Mouse (Mus musculus): ENCODE measurements around the gene Thsd4. TPM values are rescaled to one million over a fixed set of nuclear protein-coding genes. Genes with fewer than 3 reads are reported as not detected.

The Thsd4 gene
- polyA plus RNA-seq, 1 experiment from 2014 or later: 1.8 TPM

DNA sequence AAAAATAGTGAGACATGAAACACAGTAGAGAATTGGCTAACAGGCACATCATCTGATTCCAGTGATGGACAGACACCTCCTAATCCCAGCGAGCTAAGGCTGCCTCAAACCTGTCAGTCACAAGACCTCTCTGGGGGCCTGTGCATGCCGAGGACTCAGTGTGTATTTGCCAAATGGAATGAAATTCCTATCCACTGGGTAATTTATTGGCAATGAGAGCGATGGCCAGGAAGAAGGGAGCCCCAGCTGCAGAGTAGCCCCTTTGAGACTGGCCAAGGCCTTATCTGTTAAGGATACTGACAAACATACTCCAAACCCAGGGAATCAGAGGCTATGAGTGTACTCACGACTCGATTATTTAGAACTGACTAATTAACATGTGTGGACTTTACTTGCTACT, 394.9 kb downstream of the Thsd4 start:
- DNase-seq (ENCODE audit: low read depth, low spot score): no peak
- POLR2A ChIA-PET: no interaction called here
- ATAC-seq: no peak
- in situ Hi-C loops (cut with MboI; ENCODE audit: low pct_unique_long_range_greater_than_20kb): no loop called here
- CTCF ChIA-PET: no interaction called here
- H3K27me3 ChIP-seq: no peaks in the 10 kb centered on the region
- TF ChIP-seq CTCF (IDR thresholded peaks at IDR 0.05): no peak

DNA sequence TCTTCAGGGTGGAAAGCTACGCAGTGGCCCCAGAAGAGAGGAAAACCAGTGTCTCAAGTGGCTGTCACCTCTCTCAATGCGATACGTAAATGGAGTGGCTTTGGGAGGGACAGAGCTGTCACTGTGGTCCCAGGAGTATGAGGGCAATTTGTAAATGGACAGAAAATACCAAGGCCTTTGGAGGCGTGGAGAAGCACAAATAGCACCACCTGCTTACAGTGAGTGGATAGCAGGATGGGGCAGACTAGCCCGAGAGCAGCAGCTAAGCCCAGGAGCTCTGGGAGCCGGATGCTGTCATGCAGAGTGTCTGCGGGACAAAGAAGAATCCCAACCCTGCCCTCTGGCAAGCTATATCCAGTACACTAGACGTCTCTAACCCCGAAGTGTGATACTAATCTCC, 397.7 kb downstream of the Thsd4 start:
- in situ Hi-C loops (cut with MboI; ENCODE audit: low pct_unique_long_range_greater_than_20kb): no loop called here
- TF ChIP-seq CTCF (IDR thresholded peaks at IDR 0.05): no peak
- ChIA-PET CTCF (no interaction called here), POLR2A (no interaction called here)
- no peak for DNase-seq (ENCODE audit: low read depth, low spot score)
- no peak for ATAC-seq
- H3K27me3 ChIP-seq: no peaks in the 10 kb centered on the region

DNA sequence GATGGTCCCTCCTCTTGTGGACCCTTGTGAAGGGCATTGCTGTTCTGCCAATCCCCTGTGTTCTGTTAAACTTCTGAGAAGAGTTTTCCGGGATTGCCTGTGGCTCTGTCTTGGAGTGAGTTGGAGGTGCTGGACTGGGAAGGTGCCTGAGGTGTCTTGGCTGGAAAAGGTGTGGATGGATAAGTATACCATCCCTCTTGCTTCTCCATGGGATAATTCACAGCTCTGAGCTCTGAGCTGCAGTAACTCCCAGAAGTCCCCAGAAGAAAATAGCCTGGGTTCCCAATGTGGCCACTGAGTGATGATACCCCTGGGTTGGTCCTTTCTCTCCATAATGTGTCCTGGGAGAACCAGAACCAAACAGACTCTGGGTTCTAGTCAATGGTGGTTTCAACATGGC, 398.8 kb downstream of the Thsd4 start:
- in situ Hi-C loops (cut with MboI; ENCODE audit: low pct_unique_long_range_greater_than_20kb): no loop called here
- DNase-seq (ENCODE audit: low read depth, low spot score) (no peak), ATAC-seq (no peak)
- CTCF ChIA-PET: no interaction called here
- H3K27me3 ChIP-seq: no peaks in the 10 kb centered on the region
- POLR2A ChIA-PET: no interaction called here
- no peak for TF ChIP-seq CTCF (IDR thresholded peaks at IDR 0.05)

DNA sequence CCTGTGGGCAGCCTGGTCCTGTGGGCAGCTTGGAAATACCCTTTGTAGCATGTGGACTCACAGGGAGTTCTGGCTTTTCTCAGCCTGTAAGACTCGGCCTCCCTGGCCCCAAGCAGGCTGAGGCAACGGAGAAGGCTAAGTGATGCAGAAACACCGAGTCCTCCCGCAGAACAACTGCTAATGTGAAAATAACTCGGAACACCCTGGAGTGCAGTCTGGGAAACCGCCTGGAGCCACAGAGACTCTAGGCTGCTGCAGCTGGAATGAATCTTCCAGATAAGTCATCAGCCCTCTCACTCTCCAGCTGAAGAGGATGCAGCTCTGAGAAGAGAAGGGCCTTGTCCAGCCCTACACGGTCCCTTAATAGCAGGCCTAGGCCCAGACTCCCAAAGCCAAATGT, 402.0 kb downstream of the Thsd4 start:
- ATAC-seq (peak; percentile 35), DNase-seq (ENCODE audit: low read depth, low spot score) (peak; percentile 25)
- POLR2A ChIA-PET: interaction anchor here (1.0 kb wide), 1 partner anchor 42 kb away, joined by 3 read pairs; no protein-coding TSS in a partner anchor
- in situ Hi-C loops (cut with MboI; ENCODE audit: low pct_unique_long_range_greater_than_20kb): no loop called here
- CTCF ChIA-PET: no interaction called here
- no peaks in the 10 kb centered on the region for H3K27me3 ChIP-seq
- no peak for TF ChIP-seq CTCF (IDR thresholded peaks at IDR 0.05)

DNA sequence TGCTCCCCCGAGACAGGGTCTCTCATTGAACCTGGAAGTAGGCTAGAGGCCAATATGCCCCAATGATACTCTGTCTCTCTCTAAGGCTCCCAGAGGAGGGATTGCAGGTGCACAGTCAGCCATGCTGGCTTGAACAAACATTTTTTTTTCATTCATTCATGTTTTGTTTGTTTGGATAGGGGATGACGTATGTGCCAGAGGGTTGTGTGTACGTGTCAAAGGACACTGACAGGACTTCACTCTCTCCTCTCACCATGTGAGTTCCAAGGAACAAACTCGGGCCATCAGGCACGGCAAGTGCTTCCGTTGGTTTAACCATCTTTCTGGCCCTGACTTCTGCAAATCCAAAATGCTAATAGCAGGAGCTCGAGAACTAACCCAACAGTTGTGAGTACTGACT, 404.0 kb downstream of the Thsd4 start:
- H3K27me3 ChIP-seq: peaks cover 3% of the 10 kb centered on the region
- ATAC-seq (no peak), DNase-seq (ENCODE audit: low read depth, low spot score) (no peak)
- in situ Hi-C loops (cut with MboI; ENCODE audit: low pct_unique_long_range_greater_than_20kb): no loop called here
- ChIA-PET CTCF (interaction anchor here (0.8 kb wide), 1 partner anchor 17 kb away, joined by 3 read pairs; no protein-coding TSS in a partner anchor), POLR2A (no interaction called here)
- no peak for TF ChIP-seq CTCF (IDR thresholded peaks at IDR 0.05)

DNA sequence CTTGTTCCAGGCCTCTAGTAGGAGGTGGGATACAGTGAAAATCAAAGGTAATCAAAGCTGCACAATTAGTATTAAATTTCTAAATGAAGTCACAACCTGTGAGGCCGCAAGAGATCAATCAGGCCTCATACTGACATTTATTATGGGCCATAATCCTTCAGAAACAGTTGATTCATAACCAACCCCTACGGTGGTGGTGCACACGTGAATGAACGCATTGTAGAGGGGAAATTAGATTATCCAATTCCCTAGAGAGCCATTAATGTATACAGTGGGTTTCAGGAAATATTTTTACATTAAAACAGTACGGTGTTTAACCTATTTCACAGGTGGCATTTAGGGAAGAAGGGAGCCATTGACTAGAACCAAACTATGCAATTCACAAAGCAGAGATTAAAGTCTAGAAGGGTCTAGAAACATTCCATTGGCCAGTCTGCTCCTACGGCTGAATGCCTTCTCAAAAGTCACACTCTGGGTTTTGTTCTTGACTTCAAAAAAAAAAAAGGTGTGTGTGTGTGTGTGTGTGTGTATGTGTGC, 406.1 kb downstream of the Thsd4 start:
- in situ Hi-C loops (cut with MboI; ENCODE audit: low pct_unique_long_range_greater_than_20kb): no loop called here
- CTCF ChIA-PET: no interaction called here
- no peak for ATAC-seq
- H3K27me3 ChIP-seq: peaks cover 3% of the 10 kb centered on the region
- TF ChIP-seq CTCF (IDR thresholded peaks at IDR 0.05): no peak
- no peak for DNase-seq (ENCODE audit: low read depth, low spot score)
- POLR2A ChIA-PET: interaction anchor here (0.7 kb wide), 1 partner anchor 10 kb away, joined by 3 read pairs; no protein-coding TSS in a partner anchor

DNA sequence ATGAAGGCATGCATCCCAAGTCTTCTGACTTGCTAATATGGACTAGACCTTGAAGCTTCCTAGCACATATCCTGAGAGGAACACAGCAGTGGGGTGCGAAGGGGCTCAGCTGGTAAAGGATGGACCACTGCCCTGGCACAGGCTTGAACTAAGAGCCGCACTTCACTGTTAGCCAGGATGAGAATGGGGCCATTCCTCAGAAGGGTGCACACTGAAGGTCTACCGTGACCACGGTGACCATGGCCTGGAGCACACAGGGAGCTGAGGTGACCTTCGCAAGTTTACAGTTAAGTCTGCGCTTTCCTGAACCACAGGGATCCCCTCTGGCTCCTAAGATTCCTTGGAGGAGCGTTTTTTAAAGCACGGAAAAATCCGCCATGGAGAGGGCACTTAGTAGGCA, 406.5 kb downstream of the Thsd4 start:
- peaks cover 3% of the 10 kb centered on the region for H3K27me3 ChIP-seq
- DNase-seq (ENCODE audit: low read depth, low spot score) (no peak), ATAC-seq (no peak)
- in situ Hi-C loops (cut with MboI; ENCODE audit: low pct_unique_long_range_greater_than_20kb): no loop called here
- ChIA-PET CTCF (no interaction called here), POLR2A (interaction anchor here (0.7 kb wide), 1 partner anchor 9 kb away, joined by 3 read pairs; no protein-coding TSS in a partner anchor)
- no peak for TF ChIP-seq CTCF (IDR thresholded peaks at IDR 0.05)

DNA sequence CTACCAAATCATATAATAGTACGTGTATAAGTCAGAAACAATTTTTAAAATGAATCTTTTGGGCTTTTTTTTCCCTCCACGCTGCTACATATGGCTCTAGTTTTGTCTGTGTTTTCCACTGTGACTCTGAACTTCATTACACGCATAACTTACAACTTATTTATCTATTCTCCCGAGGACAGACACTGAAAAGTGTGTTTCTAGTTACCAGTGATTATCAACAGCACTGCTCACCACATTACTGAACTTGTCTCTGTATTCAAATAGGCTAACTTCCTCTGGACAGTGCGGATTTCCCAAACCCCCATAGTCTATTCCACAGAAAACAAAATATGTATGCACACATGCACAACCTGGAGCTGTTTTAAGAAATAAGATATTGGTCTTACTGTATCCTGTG, 411.6 kb downstream of the Thsd4 start:
- ATAC-seq: no peak
- POLR2A ChIA-PET: no interaction called here
- TF ChIP-seq CTCF (IDR thresholded peaks at IDR 0.05): no peak
- in situ Hi-C loops (cut with MboI; ENCODE audit: low pct_unique_long_range_greater_than_20kb): no loop called here
- CTCF ChIA-PET: no interaction called here
- H3K27me3 ChIP-seq: peaks cover 3% of the 10 kb centered on the region
- no peak for DNase-seq (ENCODE audit: low read depth, low spot score)

DNA sequence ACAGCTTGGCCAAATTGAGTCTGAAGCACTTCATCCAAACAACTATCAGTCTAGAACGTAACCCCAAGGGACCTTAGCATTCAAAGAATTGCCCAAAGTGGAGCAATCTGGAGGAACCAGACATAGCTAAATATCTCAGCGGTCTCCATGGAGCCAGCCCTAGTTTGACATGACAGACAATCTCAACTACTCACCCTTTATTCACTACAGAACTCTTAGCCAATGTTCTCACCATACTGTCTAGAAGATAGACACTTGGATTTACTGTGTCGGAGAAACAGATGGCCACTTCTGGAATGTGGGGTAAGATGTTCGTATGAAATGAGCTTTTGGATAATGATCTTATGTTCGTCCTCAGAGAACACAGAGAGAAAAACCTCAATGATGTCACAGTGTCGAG, 415.2 kb downstream of the Thsd4 start:
- H3K27me3 ChIP-seq: no peaks in the 10 kb centered on the region
- DNase-seq (ENCODE audit: low read depth, low spot score): no peak
- no peak for TF ChIP-seq CTCF (IDR thresholded peaks at IDR 0.05)
- POLR2A ChIA-PET: interaction anchor here (1.0 kb wide), 1 partner anchor 9 kb away, joined by 3 read pairs; no protein-coding TSS in a partner anchor
- CTCF ChIA-PET: no interaction called here
- no peak for ATAC-seq
- in situ Hi-C loops (cut with MboI; ENCODE audit: low pct_unique_long_range_greater_than_20kb): no loop called here

DNA sequence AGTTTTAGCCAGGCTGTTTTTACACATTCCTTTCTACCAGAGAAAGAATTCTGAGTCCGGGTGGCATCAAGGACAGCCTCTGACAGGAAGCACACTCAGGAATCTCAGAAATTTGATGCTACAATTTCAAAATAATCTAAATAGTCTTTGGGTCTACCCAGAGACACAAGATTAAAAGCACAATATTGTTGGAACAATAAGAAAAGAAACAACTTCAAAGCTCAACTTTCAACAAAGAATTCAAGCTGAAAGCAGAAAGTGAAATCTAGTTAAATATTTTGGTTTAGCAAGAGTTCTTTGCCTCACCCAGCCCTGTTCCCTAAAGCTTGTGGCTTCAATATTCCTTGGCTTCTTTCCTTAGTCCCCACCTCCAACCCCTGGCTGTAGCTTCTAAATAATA, 415.7 kb downstream of the Thsd4 start:
- CTCF ChIA-PET: no interaction called here
- no peak for ATAC-seq

DNA sequence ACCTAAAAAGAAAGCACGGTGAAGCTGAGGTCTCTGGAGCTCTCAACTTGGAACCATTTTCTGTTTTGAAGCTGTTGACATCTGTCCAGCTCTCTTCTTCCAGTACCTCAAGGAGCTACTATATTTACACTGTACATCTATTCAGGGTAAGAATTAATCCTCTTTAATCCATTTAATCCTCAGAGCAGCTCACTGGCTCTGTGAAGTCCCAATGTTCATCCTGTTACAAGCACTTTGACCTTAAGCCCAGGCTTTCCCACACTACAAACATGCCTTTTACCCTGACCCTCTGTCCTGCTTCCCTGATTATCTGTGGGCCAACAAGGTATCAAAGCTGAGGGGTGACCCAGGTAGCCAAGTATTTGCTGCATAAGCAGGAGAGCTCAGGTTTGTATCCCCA, 427.6 kb downstream of the Thsd4 start:
- no peak for ATAC-seq
- CTCF ChIA-PET: interaction anchor here (1.0 kb wide), 1 partner anchor 9 kb away, joined by 6 read pairs; no protein-coding TSS in a partner anchor
- H3K27me3 ChIP-seq: no peaks in the 10 kb centered on the region
- DNase-seq (ENCODE audit: low read depth, low spot score): no peak
- TF ChIP-seq CTCF (IDR thresholded peaks at IDR 0.05): no peak
- in situ Hi-C loops (cut with MboI; ENCODE audit: low pct_unique_long_range_greater_than_20kb): no loop called here
- POLR2A ChIA-PET: no interaction called here

More for the DNA sequence above, 415.7 kb downstream of the Thsd4 start:
- H3K27me3 ChIP-seq: no peaks in the 10 kb centered on the region
- TF ChIP-seq CTCF (IDR thresholded peaks at IDR 0.05): no peak
- no peak for DNase-seq (ENCODE audit: low read depth, low spot score)
- in situ Hi-C loops (cut with MboI; ENCODE audit: low pct_unique_long_range_greater_than_20kb): no loop called here
- POLR2A ChIA-PET: interaction anchor here (1.0 kb wide), 1 partner anchor 9 kb away, joined by 3 read pairs; no protein-coding TSS in a partner anchor

DNA sequence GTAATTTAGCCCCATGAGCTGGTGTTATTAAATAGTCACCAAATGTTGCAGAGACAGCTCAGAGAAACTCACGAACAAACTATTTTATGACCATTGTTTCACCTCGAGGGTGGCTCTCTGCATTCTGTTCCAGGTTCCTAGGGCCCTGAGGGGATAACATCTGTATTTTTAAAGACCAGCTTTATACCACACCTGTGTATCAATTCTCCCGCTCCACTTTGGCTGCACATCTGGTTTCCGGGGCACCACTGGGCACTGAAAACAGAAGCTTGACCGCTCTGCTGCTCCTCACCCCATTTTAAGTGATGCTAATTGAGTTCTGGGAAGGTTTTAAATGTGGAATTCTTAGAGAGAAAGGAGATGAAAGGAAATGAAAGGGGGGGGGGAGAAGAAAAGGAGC, 429.4 kb downstream of the Thsd4 start:
- in situ Hi-C loops (cut with MboI; ENCODE audit: low pct_unique_long_range_greater_than_20kb): no loop called here
- ATAC-seq: no peak
- ChIA-PET POLR2A (interaction anchor here (0.6 to 1.1 kb wide), 4 partner anchors 9 to 1553 kb away, joined by 3 read pairs; no protein-coding TSS in a partner anchor), CTCF (no interaction called here)
- TF ChIP-seq CTCF (IDR thresholded peaks at IDR 0.05): no peak
- no peaks in the 10 kb centered on the region for H3K27me3 ChIP-seq
- DNase-seq (ENCODE audit: low read depth, low spot score): no peak
